Mouse (Mus musculus): ENCODE data around the gene Sned1.

- TF ChIP-seq CTCF (IDR thresholded peaks at IDR 0.05) (no peak), EP300 (IDR thresholded peaks at IDR 0.05; ENCODE audit: insufficient read depth, low read depth, low read length) (no peak)
Measured at GRCm38 (mm10) chr1:93257560-93257959, 21.9 kb downstream of the Sned1 start.

All from heart, adult 2 months (tissue).